In genomic region chr14:57729975-57730499, GRCm38 (mm10) we compare ENCODE assay signal across 8 mouse cellular contexts. TPM values are rescaled to one million over a fixed set of nuclear protein-coding genes. Genes with fewer than 3 reads are reported as not detected.
DNase-seq lines count a peak whose midpoint lies in the region; ATAC-seq and TF ChIP-seq lines count a peak whose summit lies in the region.

No protein-coding gene starts in this region.

- no peaks in the 10 kb centered on the region for H3K9me3 ChIP-seq in limb, embryonic 12.5 days
- no peaks in the 10 kb centered on the region for H3K9me3 ChIP-seq in limb, embryonic 10.5 days (replicated peaks)
- H3K9me3 ChIP-seq in forebrain, embryonic 10.5 days: no peaks in the 10 kb centered on the region; the same call in 1 of the 2 replicates
- H3K9me3 ChIP-seq in limb, embryonic 14.5 days (ENCODE audit: control insufficient read depth, low read length): no peaks in the 10 kb centered on the region

- no peak overlapping the region for H3K4me3 ChIP-seq in limb, embryonic 12.5 days (replicated peaks)
- no peak overlapping the region for H3K4me3 ChIP-seq in limb, embryonic 10.5 days
- no peak overlapping the region for H3K4me3 ChIP-seq in forebrain, embryonic 10.5 days
- no peak overlapping the region for H3K4me3 ChIP-seq in limb, embryonic 14.5 days (replicated peaks; ENCODE audit: low read length)

- 81% methylated on average over 5 of the region's 5 CpGs for WGBS in limb, embryonic 12.5 days
- 79% methylated on average over 5 of the region's 5 CpGs for WGBS in limb, embryonic 10.5 days
- 78% methylated on average over 5 of the region's 5 CpGs for WGBS in forebrain, embryonic 10.5 days
- 66% methylated on average over 5 of the region's 5 CpGs for WGBS in limb, embryonic 14.5 days

- H3K27me3 ChIP-seq in limb, embryonic 12.5 days: no peaks in the 10 kb centered on the region
- no peaks in the 10 kb centered on the region for H3K27me3 ChIP-seq in limb, embryonic 10.5 days (ENCODE audit: low read depth, poor library complexity, severe bottlenecking)
- H3K27me3 ChIP-seq in forebrain, embryonic 10.5 days (ENCODE audit: poor library complexity, severe bottlenecking): no peaks in the 10 kb centered on the region
- H3K27me3 ChIP-seq in limb, embryonic 14.5 days (ENCODE audit: control insufficient read depth, insufficient read depth, low read length): no peaks in the 10 kb centered on the region

- H3K27ac ChIP-seq in limb, embryonic 12.5 days: 0 out of 2 replicates have a peak overlapping the region, but pooled peaks have one; percentile 37
- H3K27ac ChIP-seq in limb, embryonic 10.5 days: no peak overlapping the region
- H3K27ac ChIP-seq in forebrain, embryonic 10.5 days: peak overlapping the region; percentile 46; the same call in 1 of the 2 replicates
- peak overlapping the region; percentile 68 for H3K27ac ChIP-seq in limb, embryonic 14.5 days (replicated peaks; ENCODE audit: low read depth, low read length)

- H3K9ac ChIP-seq in limb, embryonic 12.5 days (replicated peaks): no peak overlapping the region
- H3K9ac ChIP-seq in limb, embryonic 14.5 days (ENCODE audit: low read depth, low read length, severe bottlenecking): 0 out of 2 replicates have a peak overlapping the region, but pooled peaks have one; percentile 31

- ATAC-seq in limb, embryonic 12.5 days (ENCODE audit: insufficient number of reproducible peaks, insufficient read depth, low FRiP score, low TSS enrichment, low read depth): no peak
- ATAC-seq in limb, embryonic 14.5 days (ENCODE audit: low FRiP score, low read depth): no peak
- no peak for ATAC-seq in erythroblast, adult 5-6 weeks (replicated peaks; ENCODE audit: low FRiP score, poor library complexity, severe bottlenecking)

- peaks cover 14% of the 10 kb centered on the region for H3K4me1 ChIP-seq in limb, embryonic 12.5 days (replicated peaks)
- peaks cover 8% of the 10 kb centered on the region; the same call in 1 of the 2 replicates for H3K4me1 ChIP-seq in limb, embryonic 10.5 days
- H3K4me1 ChIP-seq in forebrain, embryonic 10.5 days: peaks cover 33% of the 10 kb centered on the region
- peaks cover 22% of the 10 kb centered on the region for H3K4me1 ChIP-seq in limb, embryonic 14.5 days (ENCODE audit: control insufficient read depth, insufficient read depth, low read length)

- H3K4me2 ChIP-seq in limb, embryonic 12.5 days: no peak overlapping the region
- H3K4me2 ChIP-seq in limb, embryonic 14.5 days (replicated peaks; ENCODE audit: low read depth, low read length, severe bottlenecking): no peak overlapping the region

- no peak for TF ChIP-seq POLR2A in limb, embryonic 14.5 days (IDR thresholded peaks at IDR 0.05; ENCODE audit: borderline replicate concordance, extremely low read depth, insufficient read depth, insufficient read length)

- no peak for DNase-seq in limb, embryonic 10.5 days (ENCODE audit: low spot score)
- no peak for DNase-seq in forebrain, embryonic 10.5 days (ENCODE audit: extremely low spot score, low spot score)
- DNase-seq in heart, postnatal 4 days: peak; percentile 51
- no peak for DNase-seq in limb, embryonic 14.5 days (ENCODE audit: low spot score)
- DNase-seq in naive thymus-derived CD4-positive, alpha-beta T cell, adult 2 months (ENCODE audit: low read depth): peak; percentile 60
- no peak for DNase-seq in ovary, postnatal 36 days (ENCODE audit: low spot score)

- peaks cover 62% of the 10 kb centered on the region for H3K36me3 ChIP-seq in limb, embryonic 12.5 days
- peaks cover 71% of the 10 kb centered on the region for H3K36me3 ChIP-seq in limb, embryonic 10.5 days
- peaks cover 70% of the 10 kb centered on the region for H3K36me3 ChIP-seq in forebrain, embryonic 10.5 days (replicated peaks)
- peaks cover 46% of the 10 kb centered on the region for H3K36me3 ChIP-seq in limb, embryonic 14.5 days (ENCODE audit: control insufficient read depth, insufficient read depth, low read length)

RNA-seq across cellular contexts. Expression of gene Gm49361, which starts 15.9 kb away (rescaled TPM):
- polyA plus RNA-seq in limb, embryonic 12.5 days (2016; fragmentation: Nextera tagmentation; extraction: Ambion mirVana): not detected in 2 replicates
- not detected in 2 replicates for polyA plus RNA-seq in limb, embryonic 10.5 days (2016; fragmentation: Nextera tagmentation; extraction: Ambion mirVana)
- polyA plus RNA-seq in forebrain, embryonic 10.5 days (2016; fragmentation: Nextera tagmentation; extraction: Ambion mirVana): not detected in 2 replicates
- total RNA-seq in heart, postnatal 4 days (2021): under 1 TPM; 0.36 to 0.50 TPM
- polyA plus RNA-seq in limb, embryonic 14.5 days (2012; rRNA removed): not detected in 2 replicates
- polyA plus RNA-seq in limb, embryonic 14.5 days (2014; fragmentation: Nextera tagmentation; extraction: Ambion mirVana): not detected in 2 replicates
- total RNA-seq in erythroblast, adult 5-6 weeks (2015; ENCODE audit: low replicate concordance): not detected in 2 replicates
- total RNA-seq in erythroblast, adult 5-6 weeks (2017; ENCODE audit: low replicate concordance): not detected in 2 replicates

RNA-seq across cellular contexts. Expression of gene Lats2, which starts 28.2 kb away (rescaled TPM):
- polyA plus RNA-seq in limb, embryonic 12.5 days (2016; fragmentation: Nextera tagmentation; extraction: Ambion mirVana): 29.6 and 30.6 TPM in 2 replicates
- 16.3 and 21.0 TPM in 2 replicates for polyA plus RNA-seq in limb, embryonic 10.5 days (2016; fragmentation: Nextera tagmentation; extraction: Ambion mirVana)
- 13.8 and 15.6 TPM in 2 replicates for polyA plus RNA-seq in forebrain, embryonic 10.5 days (2016; fragmentation: Nextera tagmentation; extraction: Ambion mirVana)
- total RNA-seq in heart, postnatal 4 days (2021): 10 to 100 TPM; 53.8 to 56.0 TPM
- 28.5 and 34.7 TPM in 2 replicates for polyA plus RNA-seq in limb, embryonic 14.5 days (2012; rRNA removed)
- polyA plus RNA-seq in limb, embryonic 14.5 days (2014; fragmentation: Nextera tagmentation; extraction: Ambion mirVana): 25.3 and 29.7 TPM in 2 replicates
- 6.3 and 7.9 TPM in 2 replicates for total RNA-seq in erythroblast, adult 5-6 weeks (2015; ENCODE audit: low replicate concordance)
- 9.9 and 16.0 TPM in 2 replicates for total RNA-seq in erythroblast, adult 5-6 weeks (2017; ENCODE audit: low replicate concordance)

Comparison
In these comparisons a context has a peak if more than half of its experiments do, and no peak if none do; other contexts are left out.
1. DNase-seq: peak in heart, postnatal 4 days (single experiment) and naive thymus-derived CD4-positive, alpha-beta T cell, adult 2 months (single experiment); none in limb, embryonic 10.5 days (single experiment), forebrain, embryonic 10.5 days (single experiment), limb, embryonic 14.5 days (single experiment) and ovary, postnatal 36 days (single experiment).